Mouse (Mus musculus) CH12.LX (cell line): ENCODE results near the gene Smg9.

ENCODE experiments used
- CTCF ChIP-seq, 2 experiments: IDR thresholded peaks in 1 of 2; conservative IDR thresholded peaks in 1 of 2; 2 replicates each; pipeline ENCODE4 v1.5.1; 2011 to 2012; ENCODE audit warnings: low read depth in 2 of 2, low read length in 2 of 2, improper control_type of control experiment in 1 of 2, inconsistent platforms in 1 of 2, mild to moderate bottlenecking in 1 of 2, moderate library complexity in 1 of 2
- E2F4 ChIP-seq: IDR thresholded peaks from 2 replicates; pipeline ENCODE4 v1.6.1; 2011; ENCODE audit warnings: low read depth, low read length, improper control_type of control experiment; ENCODE audit not compliant: insufficient replicate concordance
- GABPA ChIP-seq: IDR thresholded peaks from 2 replicates; pipeline ENCODE4 v1.6.1; 2012; ENCODE audit warnings: low read depth, low read length, improper control_type of control experiment, inconsistent platforms; ENCODE audit not compliant: insufficient replicate concordance
- MAX ChIP-seq: IDR thresholded peaks from 2 replicates; pipeline ENCODE4 v1.6.1; 2011; ENCODE audit warnings: low read length, improper control_type of control experiment
- MAZ ChIP-seq: IDR thresholded peaks from 2 replicates; pipeline ENCODE4 v1.6.1; 2012; ENCODE audit warnings: low read depth, mild to moderate bottlenecking, inconsistent platforms, low read length, improper control_type of control experiment, moderate library complexity
- MEF2A ChIP-seq: IDR thresholded peaks from 2 replicates; pipeline ENCODE4 v1.6.1; 2014; ENCODE audit warnings: low read depth, mild to moderate bottlenecking, inconsistent platforms, low read length, improper control_type of control experiment, borderline replicate concordance
- POLR2A ChIP-seq: IDR thresholded peaks from 2 replicates; pipeline ENCODE4 v1.6.1; 2011; ENCODE audit warnings: low read depth, mild to moderate bottlenecking, improper control_type of control experiment, low read length
- RAD21 ChIP-seq: IDR thresholded peaks from 2 replicates; pipeline ENCODE4 v1.6.1; 2011; ENCODE audit warnings: low read depth, mild to moderate bottlenecking, low read length, improper control_type of control experiment, moderate library complexity
- TBP ChIP-seq: conservative IDR thresholded peaks from 2 replicates; pipeline ENCODE4 v1.6.1; 2011; ENCODE audit warnings: low read depth, low read length, improper control_type of control experiment
- USF1 ChIP-seq: IDR thresholded peaks from 2 replicates; pipeline ENCODE4 v1.6.1; 2014; ENCODE audit warnings: low read depth, mild to moderate bottlenecking, inconsistent platforms, low read length, improper control_type of control experiment

DNA sequence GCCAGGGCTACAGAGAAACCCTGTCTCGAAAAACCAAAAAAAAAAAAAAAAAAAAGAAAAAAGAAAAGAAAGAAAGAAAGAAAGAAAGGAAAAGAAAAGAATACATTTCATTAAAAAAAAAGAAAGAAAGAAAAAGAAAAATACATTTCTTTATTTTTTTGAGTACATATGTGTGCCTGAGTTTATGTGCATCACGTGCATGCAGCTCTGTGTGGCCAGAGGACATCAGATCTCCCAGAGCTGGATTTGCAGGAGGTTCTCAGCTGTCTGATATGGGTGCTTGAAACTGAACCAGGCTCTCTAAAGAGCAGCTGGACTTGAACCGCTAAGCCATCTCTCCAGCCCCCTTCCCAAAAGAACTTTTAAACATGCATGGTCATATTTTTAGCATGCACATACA lies 5.4 kb upstream of the Smg9 start:
- TF ChIP-seq MAX (no peak), MAZ (no peak), E2F4 (no peak), RAD21 (no peak), POLR2A (no peak), CTCF (conservative IDR thresholded peaks at IDR 0.05 in 1 of 2, IDR thresholded peaks at IDR 0.05 in 1 of 2; ENCODE audit: low read depth in 2 of 2, low read length in 2 of 2) (no peak), MEF2A (no peak), TBP (no peak), GABPA (no peak), USF1 (no peak)
